Mouse (Mus musculus): ENCODE results near the gene Ahcyl2.
"Not testable (repeated sequence)": the region's sequence is repeated elsewhere in the genome, so short reads cannot be mapped to it uniquely, and the experiment has no call there.

Ahcyl2 gene

GRCm38 (mm10) chr6:29767813-29768660, at the start of gene Ahcyl2:
TSS of gene Ahcyl2 (plus strand) at chr6:29768011.
- in situ Hi-C loops (cut with MboI; ENCODE audit: low sequenced_read_pairs) = no loop called here

- in situ Hi-C loops (cut with MboI; ENCODE audit: low sequenced_read_pairs) = no loop called here
Observed at GRCm38 (mm10) chr6:29718894-29719329, 48.9 kb upstream of the Ahcyl2 start.

- in situ Hi-C loops (cut with MboI; ENCODE audit: low sequenced_read_pairs) = no loop called here
Observed at GRCm38 (mm10) chr6:29721890-29722289, 45.9 kb upstream of the Ahcyl2 start.

GRCm38 (mm10) chr6:29726576-29727200, 41.1 kb upstream of the Ahcyl2 start:
- in situ Hi-C loops (cut with MboI; ENCODE audit: low sequenced_read_pairs) = no loop called here

GRCm38 (mm10) chr6:29728035-29728434, 39.8 kb upstream of the Ahcyl2 start:
- in situ Hi-C loops (cut with MboI; ENCODE audit: low sequenced_read_pairs) = no loop called here

- in situ Hi-C loops (cut with MboI; ENCODE audit: low sequenced_read_pairs) = no loop called here
Observed at GRCm38 (mm10) chr6:29729491-29729890, 38.3 kb upstream of the Ahcyl2 start.

- in situ Hi-C loops (cut with MboI; ENCODE audit: low sequenced_read_pairs) = no loop called here
Observed at GRCm38 (mm10) chr6:29735336-29735688, 32.5 kb upstream of the Ahcyl2 start, which contains the start of gene Smo. TSS of gene Smo (plus strand) at chr6:29735503.

- in situ Hi-C loops (cut with MboI; ENCODE audit: low sequenced_read_pairs) = no loop called here
Observed at GRCm38 (mm10) chr6:29735689-29736451, 31.9 kb upstream of the Ahcyl2 start.

- in situ Hi-C loops (cut with MboI; ENCODE audit: low sequenced_read_pairs) = no loop called here
Observed at GRCm38 (mm10) chr6:29736610-29737458, 31.0 kb upstream of the Ahcyl2 start.

- in situ Hi-C loops (cut with MboI; ENCODE audit: low sequenced_read_pairs) = no loop called here
Observed at GRCm38 (mm10) chr6:29751466-29752152, 16.2 kb upstream of the Ahcyl2 start.

- in situ Hi-C loops (cut with MboI; ENCODE audit: low sequenced_read_pairs) = no loop called here
Observed at GRCm38 (mm10) chr6:29753336-29753735, 14.5 kb upstream of the Ahcyl2 start.

- in situ Hi-C loops (cut with MboI; ENCODE audit: low sequenced_read_pairs) = no loop called here
Observed at GRCm38 (mm10) chr6:29756001-29756400, 11.8 kb upstream of the Ahcyl2 start.

GRCm38 (mm10) chr6:29756476-29756875, 11.3 kb upstream of the Ahcyl2 start:
- in situ Hi-C loops (cut with MboI; ENCODE audit: low sequenced_read_pairs) = no loop called here

GRCm38 (mm10) chr6:29758417-29758816, 9.4 kb upstream of the Ahcyl2 start:
- in situ Hi-C loops (cut with MboI; ENCODE audit: low sequenced_read_pairs) = no loop called here

- in situ Hi-C loops (cut with MboI; ENCODE audit: low sequenced_read_pairs) = no loop called here
Observed at GRCm38 (mm10) chr6:29759012-29759679, 8.7 kb upstream of the Ahcyl2 start.

- in situ Hi-C loops (cut with MboI; ENCODE audit: low sequenced_read_pairs) = not testable (repeated sequence)
Observed at GRCm38 (mm10) chr6:29760397-29760796, 7.4 kb upstream of the Ahcyl2 start.

GRCm38 (mm10) chr6:29761282-29761681, 6.5 kb upstream of the Ahcyl2 start:
- in situ Hi-C loops (cut with MboI; ENCODE audit: low sequenced_read_pairs) = no loop called here

GRCm38 (mm10) chr6:29762524-29762923, 5.3 kb upstream of the Ahcyl2 start:
- in situ Hi-C loops (cut with MboI; ENCODE audit: low sequenced_read_pairs) = no loop called here

- in situ Hi-C loops (cut with MboI; ENCODE audit: low sequenced_read_pairs) = no loop called here
Observed at GRCm38 (mm10) chr6:29766874-29767273, 937 bp upstream of the Ahcyl2 start.
